16 mouse cellular contexts compared by ENCODE assay signal in genomic region chr1:93697317-93697716, GRCm38 (mm10). TPM values are rescaled to one million over a fixed set of nuclear protein-coding genes. Genes with fewer than 3 reads are reported as not detected.
DNase-seq lines count a peak whose midpoint lies in the region; ATAC-seq and TF ChIP-seq lines count a peak whose summit lies in the region.
"Had no signal": no experiment of that assay in that cellular context is flagged by ENCODE, and none has a peak within 500 bp of the region (broad histone marks: within the 10 kb centered on the region; RNA-seq: fewer than 3 reads in every experiment).

No protein-coding gene starts in this region.

- no peaks in the 10 kb centered on the region for H3K9me3 ChIP-seq in heart, embryonic 10.5 days
- no peaks in the 10 kb centered on the region for H3K9me3 ChIP-seq in stomach, embryonic 14.5 days (ENCODE audit: control insufficient read depth, low read depth, low read length)
- H3K9me3 ChIP-seq in stomach, postnatal 0 days (ENCODE audit: control insufficient read depth, low read length): no peaks in the 10 kb centered on the region
- H3K9me3 ChIP-seq: embryonic facial prominence, embryonic 15.5 days; hindbrain, embryonic 12.5 days; megakaryocyte, embryonic 14.5 days had no signal

- H3K4me1 ChIP-seq in heart, embryonic 10.5 days: peaks cover 32% of the 10 kb centered on the region
- peaks cover 13% of the 10 kb centered on the region for H3K4me1 ChIP-seq in kidney, adult 2 months (ENCODE audit: control insufficient read depth, insufficient read depth, low read length)
- no peaks in the 10 kb centered on the region for H3K4me1 ChIP-seq in stomach, embryonic 14.5 days (ENCODE audit: control insufficient read depth, insufficient read depth, low read length)
- no peaks in the 10 kb centered on the region for H3K4me1 ChIP-seq in stomach, postnatal 0 days (replicated peaks; ENCODE audit: control insufficient read depth, insufficient read depth)
- H3K4me1 ChIP-seq: embryonic facial prominence, embryonic 15.5 days; hindbrain, embryonic 12.5 days had no signal

- H3K9ac ChIP-seq in stomach, embryonic 14.5 days (replicated peaks; ENCODE audit: low read depth, low read length): no peak overlapping the region
- no peak overlapping the region for H3K9ac ChIP-seq in stomach, postnatal 0 days (ENCODE audit: low read length)
- H3K9ac ChIP-seq: embryonic facial prominence, embryonic 15.5 days; hindbrain, embryonic 12.5 days had no signal

- intact Hi-C loops in heart, postnatal 10 days (cut with DNase I): no loop called here

- H3K27me3 ChIP-seq in heart, embryonic 10.5 days (ENCODE audit: insufficient read depth, poor library complexity, severe bottlenecking): no peaks in the 10 kb centered on the region
- H3K27me3 ChIP-seq in kidney, adult 2 months (replicated peaks; ENCODE audit: control insufficient read depth, insufficient read depth, low read length): no peaks in the 10 kb centered on the region
- no peaks in the 10 kb centered on the region for H3K27me3 ChIP-seq in stomach, embryonic 14.5 days (ENCODE audit: control insufficient read depth, insufficient read depth, low read length)
- H3K27me3 ChIP-seq in stomach, postnatal 0 days (ENCODE audit: control insufficient read depth, insufficient read depth, low read length): no peaks in the 10 kb centered on the region
- H3K27me3 ChIP-seq: embryonic facial prominence, embryonic 15.5 days; hindbrain, embryonic 12.5 days; Patski had no signal

- H3K4me3 ChIP-seq in heart, embryonic 10.5 days: no peak overlapping the region
- H3K4me3 ChIP-seq in kidney, adult 2 months (ENCODE audit: insufficient read depth, low read depth, low read length): no peak overlapping the region
- no peak overlapping the region for H3K4me3 ChIP-seq in stomach, embryonic 14.5 days (ENCODE audit: low read depth, low read length)
- H3K4me3 ChIP-seq in stomach, postnatal 0 days (ENCODE audit: low read depth, low read length): no peak overlapping the region
- H3K4me3 ChIP-seq: embryonic facial prominence, embryonic 15.5 days; hindbrain, embryonic 12.5 days; megakaryocyte, embryonic 14.5 days had no signal

- no peak overlapping the region for H3K4me2 ChIP-seq in stomach, embryonic 14.5 days (replicated peaks; ENCODE audit: low read depth, low read length)
- H3K4me2 ChIP-seq in stomach, postnatal 0 days (replicated peaks; ENCODE audit: low read depth): no peak overlapping the region
- H3K4me2 ChIP-seq: embryonic facial prominence, embryonic 15.5 days; hindbrain, embryonic 12.5 days; liver, embryonic 11.5 days had no signal

- no peak for ATAC-seq in stomach, embryonic 14.5 days (ENCODE audit: insufficient number of reproducible peaks, insufficient read depth, low FRiP score, low read depth)
- ATAC-seq in stomach, postnatal 0 days (ENCODE audit: low FRiP score, low TSS enrichment): no peak
- ATAC-seq: Patski had no signal

- no peak for TF ChIP-seq CTCF in kidney, adult 2 months (conservative IDR thresholded peaks at IDR 0.05; ENCODE audit: insufficient read depth, insufficient read length, low read depth, low read length)
- TF ChIP-seq CTCF in stomach, postnatal 0 days (IDR thresholded peaks at IDR 0.05; ENCODE audit: low read depth): no peak

- H3K36me3 ChIP-seq in heart, embryonic 10.5 days: peaks cover 15% of the 10 kb centered on the region; the same call in 1 of the 2 replicates
- H3K36me3 ChIP-seq in kidney, adult 2 months (ENCODE audit: control insufficient read depth, insufficient read depth, low read length): no peaks in the 10 kb centered on the region
- peaks cover 3% of the 10 kb centered on the region; the same call in 1 of the 2 replicates for H3K36me3 ChIP-seq in stomach, embryonic 14.5 days (ENCODE audit: control insufficient read depth, insufficient read depth, low read length)
- H3K36me3 ChIP-seq in stomach, postnatal 0 days (ENCODE audit: control insufficient read depth, insufficient read depth, low read length): no peaks in the 10 kb centered on the region; the same call in 1 of the 2 replicates

- DNase-seq in heart, embryonic 10.5 days (ENCODE audit: low spot score): no peak
- DNase-seq in heart, postnatal 10 days: no peak
- DNase-seq in kidney, adult 2 months: peak; percentile 59
- DNase-seq in kidney, adult 18-20 months: no peak
- no peak for DNase-seq in stomach, postnatal 0 days (ENCODE audit: low spot score)
- DNase-seq in adrenal gland, postnatal 25 days: no peak
- DNase-seq in spleen, postnatal 14 days (ENCODE audit: low spot score in 2 of 2): no peak
- DNase-seq: cerebellum, adult 18-20 months; gastrocnemius, postnatal 14 days had no signal

- WGBS in heart, embryonic 10.5 days: 34% methylated on average over 3 of the region's 3 CpGs
- 38% methylated on average over 3 of the region's 3 CpGs for WGBS in kidney, adult 2 months
- 37% methylated on average over 3 of the region's 3 CpGs for WGBS in stomach, embryonic 14.5 days
- 32% methylated on average over 3 of the region's 3 CpGs for WGBS in stomach, postnatal 0 days

- peak overlapping the region; percentile 74 for H3K27ac ChIP-seq in heart, embryonic 10.5 days
- peak overlapping the region; percentile 75 for H3K27ac ChIP-seq in kidney, adult 2 months (ENCODE audit: insufficient read depth, low read depth, low read length)
- peak overlapping the region; percentile 21; the same call in 1 of the 2 replicates for H3K27ac ChIP-seq in stomach, embryonic 14.5 days (ENCODE audit: low read length)
- no peak overlapping the region for H3K27ac ChIP-seq in stomach, postnatal 0 days (replicated peaks)
- H3K27ac ChIP-seq: embryonic facial prominence, embryonic 15.5 days; hindbrain, embryonic 12.5 days had no signal

- TF ChIP-seq EP300 in stomach, postnatal 0 days (optimal IDR thresholded peaks at IDR 0.05): no peak

- no peak for TF ChIP-seq POLR2A in kidney, adult 2 months (IDR thresholded peaks at IDR 0.05; ENCODE audit: low read depth, low read length)

RNA-seq across cellular contexts. Expression of gene Bok, which starts 11.9 kb away (rescaled TPM):
- 45.7 and 54.9 TPM in 2 replicates for polyA plus RNA-seq in heart, embryonic 10.5 days (2016; fragmentation: Nextera tagmentation; extraction: Ambion mirVana)
- total RNA-seq in heart, postnatal 10 days (2021): 10 to 100 TPM; 10.2 to 10.4 TPM
- 55.9 and 62.3 TPM in 2 replicates for polyA plus RNA-seq in kidney, adult 2 months (2012; rRNA removed)
- polyA plus RNA-seq in stomach, embryonic 14.5 days (2014; fragmentation: Nextera tagmentation; extraction: Ambion mirVana): 54.1 and 58.0 TPM in 2 replicates
- 66.9 and 69.9 TPM in 2 replicates for polyA plus RNA-seq in stomach, postnatal 0 days (2015; fragmentation: Nextera tagmentation; extraction: Ambion mirVana)
- total RNA-seq in adrenal gland, postnatal 25 days (2021): 10.9 and 12.6 TPM in 2 replicates
- total RNA-seq: monocyte, adult 5-6 weeks had no signal

RNA-seq across cellular contexts. Expression of gene Stk25, which starts 38.9 kb away (rescaled TPM):
- polyA plus RNA-seq in heart, embryonic 10.5 days (2016; fragmentation: Nextera tagmentation; extraction: Ambion mirVana): 144 and 161 TPM in 2 replicates
- total RNA-seq in heart, postnatal 10 days (2021): 100 to 1,000 TPM; 135 to 138 TPM
- 102 and 103 TPM in 2 replicates for polyA plus RNA-seq in kidney, adult 2 months (2012; rRNA removed)
- polyA plus RNA-seq in stomach, embryonic 14.5 days (2014; fragmentation: Nextera tagmentation; extraction: Ambion mirVana): 171 and 174 TPM in 2 replicates
- polyA plus RNA-seq in stomach, postnatal 0 days (2015; fragmentation: Nextera tagmentation; extraction: Ambion mirVana): 107 and 115 TPM in 2 replicates
- total RNA-seq in adrenal gland, postnatal 25 days (2021): 98.3 and 156 TPM in 2 replicates

RNA-seq across cellular contexts. Expression of gene Atg4b, which starts 54.0 kb away (rescaled TPM):
- polyA plus RNA-seq in heart, embryonic 10.5 days (2016; fragmentation: Nextera tagmentation; extraction: Ambion mirVana): 69.3 and 78.3 TPM in 2 replicates
- total RNA-seq in heart, postnatal 10 days (2021): 10 to 100 TPM; 46.6 to 55.0 TPM
- polyA plus RNA-seq in kidney, adult 2 months (2012; rRNA removed): 43.7 and 46.3 TPM in 2 replicates
- polyA plus RNA-seq in stomach, embryonic 14.5 days (2014; fragmentation: Nextera tagmentation; extraction: Ambion mirVana): 91.6 and 100 TPM in 2 replicates
- polyA plus RNA-seq in stomach, postnatal 0 days (2015; fragmentation: Nextera tagmentation; extraction: Ambion mirVana): 61.7 and 63.0 TPM in 2 replicates
- total RNA-seq in adrenal gland, postnatal 25 days (2021): 63.3 and 88.0 TPM in 2 replicates

RNA-seq across cellular contexts. Expression of gene Thap4, which starts 57.3 kb away (rescaled TPM):
- polyA plus RNA-seq in heart, embryonic 10.5 days (2016; fragmentation: Nextera tagmentation; extraction: Ambion mirVana): 42.9 and 56.5 TPM in 2 replicates
- total RNA-seq in heart, postnatal 10 days (2021): 10 to 100 TPM; 65.3 to 74.0 TPM
- 181 and 226 TPM in 2 replicates for polyA plus RNA-seq in kidney, adult 2 months (2012; rRNA removed)
- polyA plus RNA-seq in stomach, embryonic 14.5 days (2014; fragmentation: Nextera tagmentation; extraction: Ambion mirVana): 50.7 and 51.0 TPM in 2 replicates
- polyA plus RNA-seq in stomach, postnatal 0 days (2015; fragmentation: Nextera tagmentation; extraction: Ambion mirVana): 47.8 and 52.3 TPM in 2 replicates
- 58.4 and 59.2 TPM in 2 replicates for total RNA-seq in adrenal gland, postnatal 25 days (2021)
